Mouse (Mus musculus) spleen, adult 2 months (tissue): Measurements from ENCODE around the gene Olfr284.

Experiments
- CTCF ChIP-seq: fragments of 200-500 bp; IDR thresholded peaks from 2 replicates; pipeline ENCODE4 v1.5.1; 2011; ENCODE audit warnings: mild to moderate bottlenecking, inconsistent platforms; ENCODE audit not compliant: insufficient read depth, insufficient read length, insufficient replicate concordance; ENCODE audit errors: extremely low read depth
- POLR2A ChIP-seq: fragments of 200-500 bp; IDR thresholded peaks from 2 replicates; pipeline ENCODE4 v1.6.1; 2011; ENCODE audit warnings: low read depth, low read length, inconsistent platforms

GRCm38 (mm10) chr15:98317177-98317724 lies 23.5 kb downstream of the Olfr284 start, which contains the start of gene Olfr285:
- TF ChIP-seq POLR2A (no peak), CTCF (no peak)
